Mouse (Mus musculus): ENCODE data around the gene Ralgps2.

DNA sequence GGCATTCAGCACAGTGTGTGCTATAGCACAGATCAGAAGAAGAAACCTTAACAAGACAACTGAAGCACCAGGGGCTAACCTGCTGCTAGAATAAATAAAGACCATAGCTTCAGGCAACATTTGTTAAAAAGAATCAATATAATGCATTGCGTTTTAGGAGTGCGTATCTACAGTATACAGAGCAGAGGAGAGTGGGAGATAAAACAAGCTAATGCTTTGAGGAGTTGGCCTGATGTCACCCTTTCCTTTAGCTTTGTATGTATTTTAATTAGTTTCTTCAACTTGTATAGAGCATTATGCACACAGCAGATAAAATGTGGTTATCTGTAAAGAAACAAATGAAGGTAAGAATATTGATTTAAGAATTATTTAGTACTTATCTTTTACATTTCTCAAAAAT, 82.8 kb downstream of the Ralgps2 start:
- TF ChIP-seq CTCF (IDR thresholded peaks at IDR 0.05; ENCODE audit: low read depth) (no peak), EP300 (optimal IDR thresholded peaks at IDR 0.05) (no peak)
